Mouse (Mus musculus) liver, adult 2 months (tissue): ENCODE results near the gene Pla2g2c. TPM values are rescaled to one million over a fixed set of nuclear protein-coding genes. Genes with fewer than 3 reads are reported as not detected.

Experiments used
- DNase-seq: peaks from one replicate; pipeline ENCODE4 v3.0.0-alpha.2; 2011; ENCODE audit warnings: low read depth, low spot score; ENCODE audit errors: extremely low read depth
- H3K27ac ChIP-seq: fragments of 200-500 bp; replicated peaks from 2 replicates; pipeline ENCODE4 v1.5.1; 2012; ENCODE audit warnings: low read depth, mild to moderate bottlenecking, control low read depth, inconsistent platforms, low read length; ENCODE audit not compliant: insufficient read depth
- H3K27me3 ChIP-seq: fragments of 200-500 bp; 2 replicates; pipeline ENCODE4 v1.6.1; 2012; ENCODE audit warnings: mild to moderate bottlenecking, moderate library complexity, low read length, inconsistent platforms; ENCODE audit not compliant: control insufficient read depth, insufficient read depth
- H3K36me3 ChIP-seq: fragments of 200-500 bp; 2 replicates; pipeline ENCODE4 v1.6.1; 2012; ENCODE audit warnings: low read length, inconsistent platforms; ENCODE audit not compliant: control insufficient read depth, insufficient read depth
- H3K4me1 ChIP-seq: fragments of 200-500 bp; 2 replicates; pipeline ENCODE4 v1.6.1; 2011; ENCODE audit warnings: low read length; ENCODE audit not compliant: control insufficient read depth, insufficient read depth
- H3K4me3 ChIP-seq: fragments of 200-500 bp; 2 replicates; pipeline ENCODE4 v1.5.1; 2011; ENCODE audit warnings: low read depth, mild to moderate bottlenecking, control low read depth, low read length, moderate library complexity; ENCODE audit not compliant: insufficient read depth
- H3K79me2 ChIP-seq: fragments of 200-500 bp; 2 replicates; pipeline ENCODE4 v1.6.1; 2012; ENCODE audit warnings: inconsistent platforms, mild to moderate bottlenecking, low read length, moderate library complexity; ENCODE audit not compliant: control insufficient read depth, insufficient read depth
- H3K9ac ChIP-seq: fragments of 200-500 bp; 2 replicates; pipeline ENCODE4 v1.6.1; 2012; ENCODE audit warnings: low read depth, mild to moderate bottlenecking, control low read depth, inconsistent platforms, low read length
- CTCF ChIP-seq: fragments of 200-500 bp; IDR thresholded peaks from 2 replicates; pipeline ENCODE4 v1.5.1; 2011; ENCODE audit warnings: low read depth, low read length, control low read depth
- POLR2A ChIP-seq: fragments of 200-500 bp; IDR thresholded peaks from 2 replicates; pipeline ENCODE4 v1.6.1; 2011; ENCODE audit warnings: low read length, control low read depth; ENCODE audit not compliant: insufficient read depth; ENCODE audit errors: extremely low read depth
- WGBS: fragments of 180-500 bp; shearing (Covaris S2); methylation state at CpG from one replicate; pipeline ENCODE4 v1.1.7; 2018; 5-methylcytosine and 5-hydroxymethylcytosine counted together
- polyA plus RNA-seq: library from polyadenylated mRNA; depleted of rRNA; stranded (reverse); fragments of >200 nt; gene quantifications from 2 replicates; pipeline ENCODE4 v1.2.3, GENCODE M21; 2012; rRNA removed
- total RNA-seq: library from RNA; depleted of rRNA; stranded (reverse); fragments of >200 nt; gene quantifications from 2 replicates; pipeline ENCODE4 v1.2.3, GENCODE M21; 2014; rRNA removed

Pla2g2c gene
- total and polyA plus RNA-seq, 2 experiments: not detected

- Histone ChIP-seq H3K79me2 (no peaks in the 10 kb centered on the region), H3K4me3 (no peak overlapping the region), H3K27ac (no peak overlapping the region; the same call in 1 of the 2 replicates), H3K9ac (no peak overlapping the region), H3K4me1 (no peaks in the 10 kb centered on the region), H3K36me3 (no peaks in the 10 kb centered on the region), H3K27me3 (no peaks in the 10 kb centered on the region)
- 54% methylated on average over 4 of the region's 4 CpGs for WGBS
- TF ChIP-seq CTCF (no peak), POLR2A (no peak)
- no peak for DNase-seq
Observed at GRCm38 (mm10) chr4:138786141-138786540, 61.5 kb downstream of the Pla2g2c start.

GRCm38 (mm10) chr4:138788381-138788780 is 63.8 kb downstream of the Pla2g2c start:
- no peaks in the 10 kb centered on the region for H3K79me2 ChIP-seq
- no peaks in the 10 kb centered on the region for H3K27me3 ChIP-seq
- H3K9ac ChIP-seq: no peak overlapping the region
- H3K4me1 ChIP-seq: no peaks in the 10 kb centered on the region
- H3K36me3 ChIP-seq: no peaks in the 10 kb centered on the region
- DNase-seq: no peak
- no peak overlapping the region for H3K27ac ChIP-seq
- no peak overlapping the region for H3K4me3 ChIP-seq
- TF ChIP-seq CTCF (no peak), POLR2A (no peak)
- WGBS: 86% methylated on average over 4 of the region's 4 CpGs

GRCm38 (mm10) chr4:138791452-138791851 is 66.9 kb downstream of the Pla2g2c start:
- no peak overlapping the region for H3K4me3 ChIP-seq
- H3K9ac ChIP-seq: no peak overlapping the region
- H3K27ac ChIP-seq: no peak overlapping the region
- no peak for TF ChIP-seq CTCF
- no peak for TF ChIP-seq POLR2A
- no peaks in the 10 kb centered on the region for H3K36me3 ChIP-seq
- no peaks in the 10 kb centered on the region for H3K79me2 ChIP-seq
- no peak for DNase-seq
- H3K27me3 ChIP-seq: no peaks in the 10 kb centered on the region; the same call in 1 of the 2 replicates
- no peaks in the 10 kb centered on the region for H3K4me1 ChIP-seq
- 72% methylated on average over 6 of the region's 6 CpGs for WGBS

GRCm38 (mm10) chr4:138792599-138792998 is 68.0 kb downstream of the Pla2g2c start:
- DNase-seq: no peak
- TF ChIP-seq CTCF: no peak
- TF ChIP-seq POLR2A: no peak
- Histone ChIP-seq H3K27ac (no peak overlapping the region), H3K4me3 (no peak overlapping the region), H3K27me3 (no peaks in the 10 kb centered on the region; the same call in 1 of the 2 replicates), H3K36me3 (no peaks in the 10 kb centered on the region), H3K9ac (no peak overlapping the region), H3K4me1 (no peaks in the 10 kb centered on the region), H3K79me2 (no peaks in the 10 kb centered on the region)
- WGBS: 29% methylated on average over 9 of the region's 9 CpGs

- no peak overlapping the region for H3K9ac ChIP-seq
- H3K79me2 ChIP-seq: no peaks in the 10 kb centered on the region
- H3K36me3 ChIP-seq: no peaks in the 10 kb centered on the region
- no peak for DNase-seq
- no peak overlapping the region for H3K27ac ChIP-seq
- no peak for TF ChIP-seq POLR2A
- TF ChIP-seq CTCF: peak; percentile 20; the same call in 1 of the 2 replicates
- no peaks in the 10 kb centered on the region; the same call in 1 of the 2 replicates for H3K27me3 ChIP-seq
- no peak overlapping the region for H3K4me3 ChIP-seq
- H3K4me1 ChIP-seq: no peaks in the 10 kb centered on the region
- 74% methylated on average over 2 of the region's 2 CpGs for WGBS
Observed at GRCm38 (mm10) chr4:138793276-138793675, 68.7 kb downstream of the Pla2g2c start.

GRCm38 (mm10) chr4:138794344-138794743 is 69.8 kb downstream of the Pla2g2c start:
- no peaks in the 10 kb centered on the region for H3K36me3 ChIP-seq
- WGBS: 94% methylated on average over 6 of the region's 6 CpGs
- no peaks in the 10 kb centered on the region; the same call in 1 of the 2 replicates for H3K27me3 ChIP-seq
- no peaks in the 10 kb centered on the region for H3K4me1 ChIP-seq
- no peak overlapping the region for H3K27ac ChIP-seq
- H3K4me3 ChIP-seq: no peak overlapping the region
- no peak for DNase-seq
- H3K79me2 ChIP-seq: no peaks in the 10 kb centered on the region
- H3K9ac ChIP-seq: no peak overlapping the region
- TF ChIP-seq CTCF: no peak
- no peak for TF ChIP-seq POLR2A

Other genes with a start within 250 kb of the Pla2g2c start
- not detected in 2 replicates for gene Vwa5b1, start 88.9 kb upstream of the Pla2g2c start, total RNA-seq
- gene Vwa5b1, start 88.9 kb upstream of the Pla2g2c start, polyA plus RNA-seq: not detected in 2 replicates
- gene Ubxn10, start 12.4 kb downstream of the Pla2g2c start, total RNA-seq: under 0.01 and 0.07 TPM in 2 replicates
- 0.05 and 0.06 TPM in 2 replicates for gene Ubxn10, start 12.4 kb downstream of the Pla2g2c start, polyA plus RNA-seq
- 0.13 TPM in 1 of 2 replicates, not detected in the other for gene Pla2g2f, start 32.8 kb downstream of the Pla2g2c start, total RNA-seq
- gene Pla2g2f, start 32.8 kb downstream of the Pla2g2c start, polyA plus RNA-seq: not detected in 2 replicates
- not detected in 2 replicates for gene Pla2g2d, start 50.9 kb downstream of the Pla2g2c start, total RNA-seq
- not detected in 2 replicates for gene Pla2g2d, start 50.9 kb downstream of the Pla2g2c start, polyA plus RNA-seq
- gene Pla2g5, start 138.7 kb downstream of the Pla2g2c start, total RNA-seq: 0.13 TPM in 1 of 2 replicates, not detected in the other
- gene Pla2g5, start 138.7 kb downstream of the Pla2g2c start, polyA plus RNA-seq: not detected in 2 replicates
- not detected in 2 replicates for gene Gm13030, start 149.2 kb downstream of the Pla2g2c start, total RNA-seq
- gene Gm13030, start 149.2 kb downstream of the Pla2g2c start, polyA plus RNA-seq: not detected in 2 replicates
- gene Pla2g2e, start 153.2 kb downstream of the Pla2g2c start, total RNA-seq: not detected in 2 replicates
- gene Pla2g2e, start 153.2 kb downstream of the Pla2g2c start, polyA plus RNA-seq: not detected in 2 replicates
- 4.1 and 5.6 TPM in 2 replicates for gene Otud3, start 189.2 kb downstream of the Pla2g2c start, total RNA-seq
- 4.1 and 5.1 TPM in 2 replicates for gene Otud3, start 189.2 kb downstream of the Pla2g2c start, polyA plus RNA-seq
- 5.5 and 13.4 TPM in 2 replicates for gene Rnf186, start 242.3 kb downstream of the Pla2g2c start, total RNA-seq
- gene Rnf186, start 242.3 kb downstream of the Pla2g2c start, polyA plus RNA-seq: 24.5 and 25.8 TPM in 2 replicates
- gene Tmco4, start 248.1 kb downstream of the Pla2g2c start, total RNA-seq: 10.2 and 12.6 TPM in 2 replicates
- 14.6 and 15.3 TPM in 2 replicates for gene Tmco4, start 248.1 kb downstream of the Pla2g2c start, polyA plus RNA-seq